Mouse (Mus musculus): ENCODE measurements around the gene Ammecr1.

DNA sequence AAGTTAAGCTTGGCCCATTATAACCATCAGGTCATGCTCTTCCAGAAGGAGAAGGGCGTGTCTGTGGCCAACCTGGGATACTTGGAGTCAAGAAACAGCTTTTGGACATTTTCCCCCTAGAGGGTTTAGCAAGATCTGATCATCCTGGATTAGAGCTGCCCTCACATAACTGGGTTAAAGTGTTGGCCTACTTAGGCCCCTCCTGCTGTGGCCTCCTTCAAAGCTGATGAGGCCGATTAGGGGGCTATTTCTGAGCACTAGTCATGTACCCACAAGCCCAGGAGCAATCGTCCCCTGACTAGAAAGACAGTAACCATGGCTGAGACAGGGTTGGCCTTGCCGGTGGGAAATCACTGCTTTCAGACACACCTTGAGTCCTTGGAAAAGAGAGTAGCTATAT, 124.6 kb downstream of the Ammecr1 start:
- no peak for TF ChIP-seq CTCF (IDR thresholded peaks at IDR 0.05; ENCODE audit: extremely low read depth, insufficient read length, insufficient replicate concordance, low read depth, low read length)
- no peak for TF ChIP-seq POLR2A (IDR thresholded peaks at IDR 0.05; ENCODE audit: low read depth, low read length)
